Mouse (Mus musculus): ENCODE data around the gene Sumf1. TPM values are rescaled to one million over a fixed set of nuclear protein-coding genes. Genes with fewer than 3 reads are reported as not detected.

The Sumf1 gene
- polyA plus RNA-seq, 1 experiment from 2014 or later: 12.0 TPM

DNA sequence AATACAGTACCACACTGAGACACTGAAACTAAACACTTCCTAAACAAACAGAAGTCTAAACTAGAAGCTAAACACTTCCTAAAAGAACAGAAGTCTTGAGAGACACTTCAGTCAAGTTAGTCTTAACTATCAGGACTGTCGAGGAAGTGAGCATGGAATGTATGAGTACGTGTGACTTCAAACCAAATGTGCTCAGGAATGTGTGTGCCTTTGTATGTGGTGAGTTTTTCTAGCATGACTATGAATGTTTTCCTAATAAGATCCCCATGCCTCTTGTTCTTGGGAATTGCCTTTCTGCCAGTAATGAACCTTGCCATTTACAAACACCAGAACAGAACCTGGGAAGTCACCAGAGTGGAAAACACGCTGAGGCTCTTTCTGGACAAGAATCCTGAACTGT, 124.3 kb downstream of the Sumf1 start:
- H3K4me2 ChIP-seq (replicated peaks): no peak overlapping the region
- H3K36me3 ChIP-seq (replicated peaks; ENCODE audit: control insufficient read depth, insufficient read depth): no peaks in the 10 kb centered on the region
- 85% methylated on average over 3 of the region's 3 CpGs for WGBS
- no peak overlapping the region for H3K27ac ChIP-seq
- no peaks in the 10 kb centered on the region for H3K9me3 ChIP-seq (ENCODE audit: control insufficient read depth, low read length)
- no peaks in the 10 kb centered on the region for H3K27me3 ChIP-seq (ENCODE audit: control insufficient read depth, insufficient read depth, low read length)
- no peak for DNase-seq (ENCODE audit: low spot score)
- no peaks in the 10 kb centered on the region for H3K4me1 ChIP-seq (replicated peaks; ENCODE audit: control insufficient read depth, insufficient read depth, low read length)
- H3K4me3 ChIP-seq (replicated peaks; ENCODE audit: low read length): no peak overlapping the region
- no peak for ATAC-seq (ENCODE audit: low FRiP score)
- no peak overlapping the region for H3K9ac ChIP-seq

DNA sequence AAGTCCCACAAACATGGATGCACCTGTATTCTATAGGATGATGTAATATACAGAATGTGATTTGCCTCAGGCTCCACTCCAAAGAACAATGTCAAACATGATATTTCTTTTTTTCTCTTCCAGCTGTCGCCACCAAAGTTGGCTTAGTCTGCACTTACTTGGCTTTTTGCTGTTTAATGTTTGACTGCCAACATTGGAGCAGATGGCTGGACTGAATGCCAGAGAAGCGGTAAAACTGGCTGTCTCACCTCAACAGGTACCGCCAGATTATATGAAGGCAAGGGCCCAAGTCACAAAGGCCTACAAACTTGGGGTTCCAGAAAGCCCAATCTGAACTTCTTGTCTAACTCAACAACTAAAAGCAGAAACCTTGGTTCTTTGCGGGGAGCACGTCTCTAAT, 127.3 kb downstream of the Sumf1 start:
- H3K27me3 ChIP-seq (ENCODE audit: control insufficient read depth, insufficient read depth, low read length): no peaks in the 10 kb centered on the region
- no peak overlapping the region for H3K27ac ChIP-seq
- H3K9me3 ChIP-seq (ENCODE audit: control insufficient read depth, low read length): no peaks in the 10 kb centered on the region
- no peak overlapping the region for H3K4me2 ChIP-seq (replicated peaks)
- ATAC-seq (ENCODE audit: low FRiP score): no peak
- H3K36me3 ChIP-seq (replicated peaks; ENCODE audit: control insufficient read depth, insufficient read depth): no peaks in the 10 kb centered on the region
- no peaks in the 10 kb centered on the region for H3K4me1 ChIP-seq (replicated peaks; ENCODE audit: control insufficient read depth, insufficient read depth, low read length)
- DNase-seq (ENCODE audit: low spot score): no peak
- H3K4me3 ChIP-seq (replicated peaks; ENCODE audit: low read length): no peak overlapping the region
- no peak overlapping the region for H3K9ac ChIP-seq
- 91% methylated on average over 5 of the region's 5 CpGs for WGBS

DNA sequence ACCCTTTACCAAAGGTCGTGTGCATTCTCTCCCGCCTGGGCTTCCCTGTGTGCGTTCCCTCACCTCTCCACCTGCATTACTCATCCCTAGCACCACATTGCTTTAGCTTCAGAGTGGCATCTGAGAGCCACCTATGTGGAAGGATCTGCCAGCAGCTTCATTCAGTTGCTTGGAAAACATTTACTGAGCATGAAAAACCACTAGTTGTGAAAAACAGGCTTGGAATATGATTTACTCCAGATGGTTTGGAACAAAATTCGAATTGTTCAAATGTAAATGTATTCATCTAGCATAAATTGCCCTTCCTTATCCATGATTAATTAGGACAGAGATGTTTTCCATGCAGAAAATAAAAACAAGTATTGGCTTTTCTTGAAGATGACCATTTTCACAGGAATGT, 128.0 kb downstream of the Sumf1 start:
- Histone ChIP-seq H3K4me1 (replicated peaks; ENCODE audit: control insufficient read depth, insufficient read depth, low read length) (no peaks in the 10 kb centered on the region), H3K27me3 (ENCODE audit: control insufficient read depth, insufficient read depth, low read length) (no peaks in the 10 kb centered on the region), H3K4me3 (replicated peaks; ENCODE audit: low read length) (no peak overlapping the region), H3K36me3 (replicated peaks; ENCODE audit: control insufficient read depth, insufficient read depth) (no peaks in the 10 kb centered on the region), H3K27ac (no peak overlapping the region), H3K4me2 (replicated peaks) (no peak overlapping the region), H3K9me3 (ENCODE audit: control insufficient read depth, low read length) (no peaks in the 10 kb centered on the region), H3K9ac (no peak overlapping the region)
- DNase-seq (ENCODE audit: low spot score) (no peak), ATAC-seq (ENCODE audit: low FRiP score) (no peak)
- 71% methylated on average over 4 of the region's 4 CpGs for WGBS

Other genes with a start within 250 kb of the Sumf1 start
- 6.5 and 6.9 TPM in 2 replicates for gene Setmar, start 120.5 kb downstream of the Sumf1 start, polyA plus RNA-seq (2014; fragmentation: Nextera tagmentation; extraction: Ambion mirVana)
- 6.5 TPM in 2 replicates for gene Itpr1, start 27.5 kb upstream of the Sumf1 start, polyA plus RNA-seq (2014; fragmentation: Nextera tagmentation; extraction: Ambion mirVana)

Data from hindbrain, embryonic 14.5 days (tissue).